Mouse (Mus musculus) adipocyte (in vitro differentiated cells): ENCODE measurements at regions not wholly inside any gene's neighbourhood (a gene's known extent, or its start where the extent isn't known, plus 50 kb on each side); places are given as distances from the start of the nearest gene placed in this dataset.
A peak's percentile ranks its signal among the peaks of the same experiment; 100 is the strongest.
"Not testable (repeated sequence)": the region's sequence is repeated elsewhere in the genome, so short reads cannot be mapped to it uniquely, and the experiment has no call there.

Experiments used
- DNase-seq: peaks from one replicate; pipeline ENCODE4 v3.0.0-alpha.2; 2016; ENCODE audit warnings: low spot score

- DNase-seq, result no peak
These were observed 206.2 kb downstream of the Pcsk1 start for GRCm38 (mm10) chr13:75295818-75296217.

- peak; percentile 26 for DNase-seq
These were observed 230.2 kb downstream of the Pcsk1 start for GRCm38 (mm10) chr13:75319780-75320179.

- no peak for DNase-seq
These were observed 230.6 kb downstream of the Pcsk1 start for GRCm38 (mm10) chr13:75320239-75320638.

GRCm38 (mm10) chr13:75337054-75337453 is 247.4 kb downstream of the Pcsk1 start:
- no peak for DNase-seq

GRCm38 (mm10) chr13:75343422-75343821 is 253.8 kb downstream of the Pcsk1 start:
- no peak for DNase-seq

- DNase-seq, result peak; percentile 53
These were observed 277.2 kb downstream of the Pcsk1 start for GRCm38 (mm10) chr13:75366723-75367426.

- no peak for DNase-seq
These were observed 278.7 kb downstream of the Pcsk1 start for GRCm38 (mm10) chr13:75368249-75368800.

- DNase-seq, result not testable (repeated sequence)
These were observed 287.5 kb downstream of the Pcsk1 start for GRCm38 (mm10) chr13:75377100-75377499.

GRCm38 (mm10) chr13:75377717-75378116 is 288.1 kb downstream of the Pcsk1 start:
- no peak for DNase-seq

- DNase-seq, result peak; percentile 68
These were observed 295.2 kb downstream of the Pcsk1 start for GRCm38 (mm10) chr13:75384631-75385340.

- DNase-seq, result no peak
These were observed 299.6 kb downstream of the Pcsk1 start for GRCm38 (mm10) chr13:75389211-75389610.

GRCm38 (mm10) chr13:75390177-75390576 is 300.6 kb downstream of the Pcsk1 start:
- peak; percentile 21 for DNase-seq

- DNase-seq, result not testable (repeated sequence)
These were observed 306.7 kb upstream of the Ell2 start for GRCm38 (mm10) chr13:75399846-75400245.

- DNase-seq, result peak; percentile 42
These were observed 285.8 kb upstream of the Ell2 start for GRCm38 (mm10) chr13:75420726-75421125.

- no peak for DNase-seq
These were observed 279.6 kb upstream of the Ell2 start for GRCm38 (mm10) chr13:75426971-75427370.

GRCm38 (mm10) chr13:75439170-75439569 is 267.4 kb upstream of the Ell2 start:
- no peak for DNase-seq

- no peak for DNase-seq
These were observed 266.5 kb upstream of the Ell2 start for GRCm38 (mm10) chr13:75440051-75440450.

GRCm38 (mm10) chr13:75460335-75460878 is 246.2 kb upstream of the Ell2 start:
- no peak for DNase-seq

GRCm38 (mm10) chr13:75461273-75461672 is 245.3 kb upstream of the Ell2 start:
- no peak for DNase-seq

GRCm38 (mm10) chr13:75467225-75467624 is 239.3 kb upstream of the Ell2 start:
- no peak for DNase-seq

- DNase-seq, result no peak
These were observed 230.5 kb upstream of the Ell2 start for GRCm38 (mm10) chr13:75475828-75476597.
